Mouse (Mus musculus) left cerebral cortex, postnatal 36 days (tissue): ENCODE results near the gene Lefty1. TPM values are rescaled to one million over a fixed set of nuclear protein-coding genes. Genes with fewer than 3 reads are reported as not detected.
A peak's percentile ranks its signal among the peaks of the same experiment; 100 is the strongest.
"Not testable (repeated sequence)": the region's sequence is repeated elsewhere in the genome, so short reads cannot be mapped to it uniquely, and the experiment has no call there.

ENCODE experiments used
- DNase-seq, 2 experiments: peaks; one replicate each; pipeline ENCODE4 v3.0.0; 2021 to 2022; ENCODE audit warnings: low spot score in 2 of 2, mixed read lengths in 1 of 2
- intact Hi-C: fragments of 180-260 bp; cut with DNase I; formaldehyde crosslinking; loops from one replicate; pipeline ENCODE4 v1.15.1; 2025
- total RNA-seq, 2 experiments: library from RNA; stranded (reverse); gene quantifications; 2 replicates each; pipeline ENCODE4 v1.2.3; 2021

The Lefty1 gene
- total RNA-seq, 2 experiments from 2014 or later: 0.20 TPM; not detected in 1

DNA sequence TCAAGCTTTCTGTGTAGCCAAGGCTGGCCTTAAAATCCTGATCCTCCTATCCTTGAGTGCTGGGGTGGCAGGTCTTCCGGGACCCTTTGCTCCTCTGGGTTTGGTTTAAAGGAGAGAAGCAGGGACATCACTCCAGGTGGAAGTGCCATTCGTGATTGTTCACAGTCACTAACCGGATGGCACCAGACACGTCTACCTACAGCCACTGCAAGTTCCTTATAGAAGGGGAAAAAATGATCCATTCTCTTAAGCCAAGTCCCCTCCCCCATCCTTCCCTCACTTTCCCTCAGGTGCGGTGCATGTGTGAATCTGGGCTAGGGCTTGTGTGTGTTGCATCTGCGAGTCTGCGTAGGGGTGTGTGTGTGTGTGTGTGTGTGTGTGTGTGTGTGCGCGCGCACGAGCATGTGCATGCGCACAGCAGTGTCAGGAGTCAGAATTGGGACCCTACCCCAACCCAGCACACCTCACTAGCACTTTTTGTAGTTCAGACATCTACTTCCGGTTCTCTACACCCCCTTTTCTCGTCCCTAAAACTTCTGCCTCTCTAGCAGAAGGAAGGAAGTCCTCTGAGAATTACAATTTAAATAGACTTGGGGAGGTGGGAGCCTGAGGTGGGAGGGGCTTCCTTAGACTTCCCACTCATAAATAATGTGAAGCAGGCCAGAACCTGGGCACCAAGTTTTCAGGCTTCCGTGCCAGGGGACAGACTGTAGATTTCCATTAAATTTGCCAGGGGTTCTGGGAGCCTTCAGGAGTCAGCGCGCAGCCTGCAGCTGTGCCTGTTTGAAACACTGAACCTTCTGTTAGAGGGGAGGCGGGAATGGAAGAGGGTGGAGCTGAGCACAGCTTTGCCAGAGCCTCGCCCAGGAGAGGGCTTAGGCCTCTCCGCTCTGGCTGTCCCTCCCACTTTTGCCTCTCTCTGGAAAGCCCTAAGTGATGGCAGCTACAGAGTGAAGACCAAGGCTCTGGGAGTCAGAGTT is 10.5 kb downstream of the Lefty1 start:
- intact Hi-C loops: no loop called here
- no peak for DNase-seq

GRCm38 (mm10) chr1:180946448-180946847 is 11.6 kb downstream of the Lefty1 start:
- no peak for DNase-seq
- intact Hi-C loops: no loop called here

DNA sequence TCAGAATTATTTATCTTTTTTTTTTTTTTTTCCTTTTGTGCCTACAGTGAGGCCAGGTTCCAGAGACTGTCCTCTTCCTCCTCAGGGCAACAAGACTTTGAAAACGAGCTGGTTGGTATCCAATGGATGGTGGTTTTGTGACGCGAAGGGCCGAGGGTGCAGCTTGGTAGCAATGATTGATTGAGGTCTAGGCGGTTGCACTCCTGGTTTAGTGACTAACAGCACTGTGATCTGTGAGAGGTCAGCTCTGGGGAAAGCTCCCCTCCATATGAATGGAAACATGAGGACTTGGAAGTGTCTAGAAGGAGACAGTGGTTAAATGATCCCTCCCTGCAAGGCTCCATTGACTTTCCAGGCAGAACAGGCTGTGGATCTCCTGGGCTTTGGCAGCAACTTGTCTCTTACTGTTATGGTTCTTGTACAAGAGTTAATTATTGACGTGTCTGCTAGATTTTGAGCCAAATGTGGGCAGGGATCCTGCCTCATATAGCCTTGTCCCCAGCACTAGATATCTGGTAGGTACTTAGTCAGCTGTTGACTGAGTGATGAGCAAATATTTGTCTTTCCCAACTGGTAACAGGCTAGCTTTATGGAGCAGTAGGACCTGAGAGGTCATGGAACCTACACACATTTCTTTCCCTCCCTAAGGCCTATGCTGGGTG is 17.4 kb downstream of the Lefty1 start:
- intact Hi-C loops: no loop called here

GRCm38 (mm10) chr1:180952808-180953207 is 18.0 kb downstream of the Lefty1 start:
- intact Hi-C loops: no loop called here
- DNase-seq: no peak

More for the DNA sequence above, 17.4 kb downstream of the Lefty1 start:
- DNase-seq: no peak

GRCm38 (mm10) chr1:180956401-180956800 is 21.6 kb downstream of the Lefty1 start:
- intact Hi-C loops: no loop called here
- no peak for DNase-seq

DNA sequence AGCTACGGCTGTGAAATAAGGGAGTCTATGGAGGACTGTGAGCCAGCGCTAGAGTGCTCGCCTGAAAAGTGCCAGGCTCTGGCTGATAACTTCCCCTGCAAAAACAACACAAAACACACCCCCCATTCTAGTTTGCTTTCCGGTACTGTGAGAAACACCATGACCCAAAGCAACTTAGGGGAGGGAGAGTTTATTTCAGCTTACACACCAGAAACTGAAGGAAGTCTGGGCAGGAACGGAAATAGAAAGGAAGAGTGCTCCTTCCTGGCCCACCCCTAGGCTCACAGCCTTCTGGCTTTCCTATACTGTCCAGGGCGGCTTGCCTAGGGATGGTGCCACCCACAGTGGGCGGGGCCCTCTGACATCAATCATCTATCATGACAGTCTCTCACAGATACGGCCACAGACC is 22.2 kb downstream of the Lefty1 start:
- intact Hi-C loops: no loop called here

DNA sequence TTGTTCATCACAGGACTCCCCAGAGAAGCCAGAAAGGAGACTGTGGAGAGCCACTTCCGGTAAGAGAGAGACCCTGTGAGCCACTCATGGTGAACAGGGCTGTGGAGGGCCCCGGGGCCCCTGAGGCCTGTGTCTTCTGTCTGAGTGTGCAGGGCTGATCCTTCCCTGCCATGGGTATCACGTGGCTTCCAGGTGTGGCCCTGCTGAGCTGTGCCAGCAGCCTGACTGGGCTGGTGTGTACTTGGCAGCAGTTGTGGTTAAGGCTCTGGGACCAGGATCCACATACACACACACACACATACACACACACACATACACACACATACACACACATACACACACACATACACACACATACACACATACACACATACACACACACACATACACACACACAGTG is 23.2 kb downstream of the Lefty1 start:
- DNase-seq: no peak
- intact Hi-C loops: no loop called here

More for the DNA sequence above, 22.2 kb downstream of the Lefty1 start:
- no peak for DNase-seq

DNA sequence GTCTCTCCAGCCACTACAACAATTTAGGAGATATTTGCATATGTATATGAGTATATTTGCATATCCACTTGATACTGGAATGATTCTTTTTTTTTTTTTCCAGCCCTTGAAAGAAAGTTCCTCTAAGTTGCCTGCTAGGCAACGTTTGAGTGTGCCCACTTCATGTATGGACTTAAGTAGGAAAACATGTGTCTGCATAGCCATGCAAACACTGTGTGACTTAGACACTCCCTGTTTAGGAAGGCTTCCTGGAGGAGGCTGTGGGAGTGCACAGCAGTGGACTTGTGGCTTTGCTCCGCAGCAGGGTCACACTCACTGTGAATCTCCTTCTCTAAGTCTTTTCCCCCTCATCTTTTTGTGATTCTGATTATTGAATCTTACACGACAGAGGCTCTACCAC is 24.0 kb downstream of the Lefty1 start:
- no peak for DNase-seq
- intact Hi-C loops: no loop called here

DNA sequence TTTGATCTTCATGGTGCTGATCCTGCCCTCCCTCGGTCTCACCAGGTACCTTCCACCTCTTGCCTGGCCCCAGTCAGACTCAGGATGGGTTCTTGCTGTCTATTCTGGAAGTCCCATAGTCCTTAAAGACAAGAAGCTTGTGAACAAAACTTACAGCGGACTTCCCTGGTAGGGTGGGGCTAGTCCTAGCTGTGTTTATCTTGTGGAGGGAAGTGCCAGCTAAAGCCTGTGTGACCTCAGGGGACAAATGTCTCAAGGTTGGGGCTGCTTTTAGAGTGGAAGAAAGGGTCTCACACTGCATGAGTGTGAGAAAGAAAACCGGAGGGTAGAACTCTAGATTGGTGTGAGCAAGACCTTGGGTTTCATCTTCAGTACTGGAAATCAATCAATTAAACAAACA is 31.0 kb downstream of the Lefty1 start:
- intact Hi-C loops: no loop called here
- DNase-seq: no peak

GRCm38 (mm10) chr1:180966542-180966941 is 31.7 kb downstream of the Lefty1 start:
- intact Hi-C loops: no loop called here
- no peak for DNase-seq

DNA sequence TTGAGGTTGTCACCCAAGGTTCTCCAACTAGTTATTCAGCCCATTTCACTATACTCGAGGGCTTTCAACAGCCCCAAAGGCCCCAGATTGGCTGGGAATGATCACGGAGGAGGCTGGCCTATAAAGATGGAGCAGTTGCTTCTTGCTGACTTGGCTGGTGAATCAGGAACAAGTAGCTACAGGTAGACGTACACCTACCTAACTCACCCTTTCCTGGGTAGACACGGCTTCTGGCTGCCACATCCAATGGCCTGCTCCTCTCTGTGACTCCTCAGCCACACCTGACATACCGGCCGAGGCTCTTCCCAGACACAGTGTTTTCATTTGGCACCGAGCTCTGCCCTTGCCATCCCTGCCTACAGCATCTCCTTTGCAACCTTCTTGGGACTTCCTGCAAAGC is 32.4 kb downstream of the Lefty1 start:
- no peak for DNase-seq
- intact Hi-C loops: no loop called here

DNA sequence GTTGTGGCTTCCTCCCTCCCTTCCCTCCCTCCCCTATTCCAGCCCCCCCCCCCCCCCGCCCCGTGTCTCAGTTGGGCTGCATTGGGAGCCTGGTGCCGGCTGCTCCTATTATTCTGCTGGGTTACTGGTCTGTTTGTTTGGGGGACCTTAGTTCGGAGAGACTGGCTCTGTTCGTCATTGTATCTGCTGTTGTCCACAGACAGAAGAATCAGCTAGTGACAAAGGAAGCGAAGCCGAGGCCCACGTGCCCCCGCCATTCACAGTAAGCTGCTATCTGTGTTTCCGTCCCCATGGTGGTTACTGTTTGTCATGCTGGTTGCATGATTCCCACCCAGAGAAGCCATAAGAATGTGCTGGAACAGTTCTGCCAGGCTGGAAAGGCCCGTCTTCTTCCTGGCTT is 38.1 kb downstream of the Lefty1 start:
- intact Hi-C loops: no loop called here
- no peak for DNase-seq

- DNase-seq: no peak
- intact Hi-C loops: loop anchor here (2.0 kb wide), 1 partner anchor 73 kb away; no protein-coding TSS in a partner anchor
These were observed 39.4 kb downstream of the Lefty1 start for GRCm38 (mm10) chr1:180974126-180974746.

- no peak for DNase-seq
- intact Hi-C loops: no loop called here
These were observed 41.4 kb downstream of the Lefty1 start for GRCm38 (mm10) chr1:180976110-180976679.

GRCm38 (mm10) chr1:180979484-180980251 is 44.8 kb downstream of the Lefty1 start:
- no peak for DNase-seq
- intact Hi-C loops: no loop called here

DNA sequence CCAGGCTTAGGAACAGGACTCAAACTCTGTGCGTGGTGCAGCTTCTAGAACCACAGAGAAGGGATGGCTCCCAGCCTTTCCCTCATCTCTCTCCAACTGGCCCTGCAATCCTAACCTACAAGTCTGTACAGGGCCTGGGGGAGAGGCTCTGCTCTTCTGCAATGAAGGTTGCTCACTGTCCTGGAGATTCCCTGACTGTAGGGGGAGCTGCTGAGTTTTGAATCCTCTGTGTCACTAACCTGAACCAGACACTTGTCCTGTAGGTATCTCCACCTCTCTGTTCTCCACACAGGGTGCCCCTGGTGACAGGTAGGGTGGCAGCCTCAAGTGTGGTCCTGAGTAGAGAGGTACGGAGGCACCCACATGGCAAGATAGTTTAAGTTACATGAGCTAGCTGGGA is 45.6 kb downstream of the Lefty1 start:
- no peak for DNase-seq
- intact Hi-C loops: no loop called here

DNA sequence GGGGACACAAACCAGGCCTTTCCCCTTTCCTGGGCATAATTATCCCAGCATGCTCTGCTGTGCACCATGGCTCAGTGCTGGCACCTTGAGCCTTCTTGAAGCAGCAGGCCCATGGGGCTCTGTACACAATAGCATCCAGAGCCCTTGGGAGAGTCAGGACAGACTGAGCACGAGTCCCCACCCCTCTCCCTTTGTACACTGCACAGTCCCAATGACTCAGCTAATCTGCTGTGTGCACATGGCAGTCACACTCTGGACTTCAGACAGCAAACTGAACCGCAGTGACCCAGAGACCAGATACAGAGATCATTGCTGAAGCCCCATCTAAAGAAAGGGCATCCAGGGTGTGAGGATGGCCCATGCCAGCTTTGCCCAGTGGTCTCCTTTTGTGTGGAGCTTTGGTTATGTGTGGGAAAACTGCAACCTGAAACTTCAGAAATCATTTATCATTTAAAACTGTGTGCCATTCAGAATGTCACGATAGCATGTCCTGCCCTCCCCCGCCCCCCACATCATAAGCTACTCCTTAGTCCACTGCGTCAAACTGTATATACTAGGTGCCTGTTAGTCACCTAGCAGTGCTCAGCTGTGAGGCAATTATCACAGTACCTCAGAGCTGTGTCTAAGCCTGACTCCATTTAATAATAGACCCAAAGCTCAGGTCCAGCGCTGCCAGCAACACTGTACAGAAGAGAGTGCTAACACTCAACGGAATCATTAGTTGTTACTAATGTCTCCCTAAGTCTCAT is 46.6 kb downstream of the Lefty1 start:
- intact Hi-C loops, DNase-seq: not testable (repeated sequence)

DNA sequence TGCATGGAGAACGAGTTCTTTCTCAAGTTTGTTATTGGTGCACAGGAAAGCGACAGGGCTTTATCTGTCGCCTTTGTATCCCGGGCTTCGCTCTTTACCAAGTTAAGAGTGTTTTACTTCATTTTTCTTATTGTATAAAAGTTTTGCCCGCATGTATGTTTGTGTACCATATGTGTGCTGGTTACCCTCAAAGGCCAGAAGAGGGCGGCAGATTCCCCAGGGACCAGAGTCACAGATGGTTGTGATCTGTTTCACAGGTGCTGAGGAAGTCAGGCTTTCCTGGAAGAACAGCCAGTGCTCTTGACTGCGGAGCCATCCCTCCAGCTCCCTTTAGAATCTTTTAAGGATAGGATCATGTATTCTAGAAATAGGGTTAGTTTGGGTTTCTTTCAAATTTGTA is 51.9 kb downstream of the Lefty1 start:
- DNase-seq: no peak
- intact Hi-C loops: no loop called here

- intact Hi-C loops: loop anchor here (2.0 kb wide), 1 partner anchor 51 kb away; no protein-coding TSS in a partner anchor
- DNase-seq: peak; percentile 61 to 69
These were observed 52.9 kb downstream of the Lefty1 start for GRCm38 (mm10) chr1:180987759-180988158.
